Mouse (Mus musculus) midbrain, embryonic 12.5 days (tissue): Measurements from ENCODE around the gene Gnb3. TPM values are rescaled to one million over a fixed set of nuclear protein-coding genes. Genes with fewer than 3 reads are reported as not detected.

Experiments used
- ATAC-seq: fragments of 200-750 bp; cut with Nextera tagmentation; 2 replicates; pipeline ENCODE4 v1.8.0; 2017; ENCODE audit warnings: low read depth, moderate TSS enrichment, moderate library complexity; ENCODE audit not compliant: low FRiP score
- H3K27ac ChIP-seq: fragments of 300-500 bp; sonication (generic); replicated peaks from 2 replicates; pipeline ENCODE4 v1.5.1; 2016; ENCODE audit warnings: mild to moderate bottlenecking
- H3K27me3 ChIP-seq: fragments of 300-500 bp; sonication (generic); 2 replicates; pipeline ENCODE4 v1.6.1; 2016; ENCODE audit warnings: mild to moderate bottlenecking
- H3K36me3 ChIP-seq: fragments of 300-500 bp; sonication (generic); 2 replicates; pipeline ENCODE4 v1.6.1; 2016
- H3K4me1 ChIP-seq: fragments of 300-500 bp; sonication (generic); 2 replicates; pipeline ENCODE4 v1.6.1; 2016
- H3K4me2 ChIP-seq: fragments of 300-500 bp; sonication (generic); replicated peaks from 2 replicates; pipeline ENCODE4 v1.6.1; 2016; ENCODE audit warnings: mild to moderate bottlenecking, moderate library complexity
- H3K4me3 ChIP-seq: fragments of 300-500 bp; sonication (generic); 2 replicates; pipeline ENCODE4 v1.5.1; 2016; ENCODE audit warnings: mild to moderate bottlenecking
- H3K9ac ChIP-seq: fragments of 300-500 bp; sonication (generic); replicated peaks from 2 replicates; pipeline ENCODE4 v1.6.1; 2016; ENCODE audit warnings: mild to moderate bottlenecking, moderate library complexity
- H3K9me3 ChIP-seq: fragments of 300-500 bp; sonication (generic); 2 replicates; pipeline ENCODE4 v1.6.1; 2016; ENCODE audit warnings: mild to moderate bottlenecking
- WGBS: fragments of 180-500 bp; shearing (Covaris S2); methylation state at CpG from one replicate; pipeline ENCODE4 v1.1.7; 2016; 5-methylcytosine and 5-hydroxymethylcytosine counted together
- polyA plus RNA-seq: library from polyadenylated mRNA; unstranded; fragments of >200 nt; fragmentation: Nextera tagmentation; extraction: Ambion mirVana; gene quantifications from 2 replicates; pipeline ENCODE4 v1.2.1, GENCODE M21; 2016

Gene Gnb3
- polyA plus RNA-seq, 1 experiment from 2014 or later: 5.5 TPM

DNA sequence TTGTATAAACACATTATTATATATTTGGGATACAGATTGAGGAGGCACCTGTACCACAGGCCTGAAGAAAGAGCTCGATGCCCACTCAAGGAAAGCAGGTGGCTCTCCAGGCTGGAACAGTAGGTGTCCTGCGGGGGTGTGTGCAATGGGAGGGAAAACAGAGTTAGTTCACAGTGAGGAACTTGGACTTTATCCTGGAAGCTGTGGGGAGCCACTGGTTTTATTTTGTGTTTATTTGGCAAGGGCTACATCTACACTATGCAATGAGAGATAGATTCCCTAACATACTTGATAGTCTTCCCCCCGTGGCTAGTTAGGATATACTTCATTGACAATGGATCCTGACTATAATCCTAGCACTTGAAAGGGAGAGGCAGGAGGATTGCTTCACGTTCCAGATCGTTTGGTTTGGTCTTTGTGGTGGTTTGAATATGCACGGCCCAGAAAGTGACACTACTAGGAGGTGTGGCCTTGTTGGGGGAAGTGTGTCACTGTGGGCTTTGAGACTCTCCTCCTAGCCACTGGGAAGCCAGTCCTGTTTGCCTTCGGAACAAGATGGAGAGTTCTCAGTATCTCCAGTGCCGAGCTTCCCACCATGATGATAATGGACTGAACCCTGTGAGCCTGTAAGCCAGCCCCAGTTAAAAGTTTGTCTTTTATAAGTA lies 53.2 kb downstream of the Gnb3 start:
- Histone ChIP-seq H3K4me2 (no peak overlapping the region), H3K27me3 (no peaks in the 10 kb centered on the region), H3K27ac (no peak overlapping the region), H3K9me3 (no peaks in the 10 kb centered on the region), H3K4me3 (no peak overlapping the region), H3K36me3 (no peaks in the 10 kb centered on the region), H3K4me1 (0 out of 2 replicates have a peak, but pooled peaks cover 4% of the 10 kb centered on the region), H3K9ac (no peak overlapping the region)
- ATAC-seq: no peak
- 54% methylated on average over 8 of the region's 8 CpGs for WGBS

Other genes starting within 250 kb of the Gnb3 start
- gene C1s2, start 204.2 kb downstream of the Gnb3 start, polyA plus RNA-seq: 0.21 TPM in 1 of 2 replicates, not detected in the other
- 37.5 and 37.9 TPM in 2 replicates for gene Lpcat3, start 177.2 kb downstream of the Gnb3 start, polyA plus RNA-seq
- 161 and 170 TPM in 2 replicates for gene Emg1, start 128.1 kb downstream of the Gnb3 start, polyA plus RNA-seq
- gene Phb2, start 127.9 kb downstream of the Gnb3 start, polyA plus RNA-seq: 308 and 315 TPM in 2 replicates
- 5.2 and 5.6 TPM in 2 replicates for gene Ptpn6, start 101.6 kb downstream of the Gnb3 start, polyA plus RNA-seq
- gene Grcc10, start 98.9 kb downstream of the Gnb3 start, polyA plus RNA-seq: 523 and 554 TPM in 2 replicates
- gene Gm45234, start 84.3 kb downstream of the Gnb3 start, polyA plus RNA-seq: not detected in 2 replicates
- 15.6 and 18.0 TPM in 2 replicates for gene Atn1, start 83.8 kb downstream of the Gnb3 start, polyA plus RNA-seq
- 9.0 and 9.4 TPM in 2 replicates for gene Eno2, start 70.6 kb downstream of the Gnb3 start, polyA plus RNA-seq
- 2.3 and 4.6 TPM in 2 replicates for gene Lrrc23, start 60.5 kb downstream of the Gnb3 start, polyA plus RNA-seq
- gene Spsb2, start 31.6 kb downstream of the Gnb3 start, polyA plus RNA-seq: 8.1 and 8.6 TPM in 2 replicates
- gene Tpi1, start 26.0 kb downstream of the Gnb3 start, polyA plus RNA-seq: 423 and 428 TPM in 2 replicates
- gene Usp5, start 10.8 kb downstream of the Gnb3 start, polyA plus RNA-seq: 213 and 214 TPM in 2 replicates
- 168 and 169 TPM in 2 replicates for gene Cdca3, start 10.7 kb downstream of the Gnb3 start, polyA plus RNA-seq
- 21.4 and 25.6 TPM in 2 replicates for gene P3h3, start 17.5 kb upstream of the Gnb3 start, polyA plus RNA-seq
- 11.8 and 11.9 TPM in 2 replicates for gene Gpr162, start 23.7 kb upstream of the Gnb3 start, polyA plus RNA-seq
- gene Cd4, start 47.9 kb upstream of the Gnb3 start, polyA plus RNA-seq: 0.20 TPM in 1 of 2 replicates, not detected in the other
- 1.9 and 3.1 TPM in 2 replicates for gene Lag3, start 71.4 kb upstream of the Gnb3 start, polyA plus RNA-seq
- 525 and 672 TPM in 2 replicates for gene Ptms, start 79.8 kb upstream of the Gnb3 start, polyA plus RNA-seq
- 452 and 459 TPM in 2 replicates for gene Mlf2, start 91.1 kb upstream of the Gnb3 start, polyA plus RNA-seq
- gene Cops7a, start 125.3 kb upstream of the Gnb3 start, polyA plus RNA-seq: 100 and 105 TPM in 2 replicates
- gene Pianp, start 156.4 kb upstream of the Gnb3 start, polyA plus RNA-seq: 6.7 and 7.7 TPM in 2 replicates
- gene Zfp384, start 168.9 kb upstream of the Gnb3 start, polyA plus RNA-seq: 18.0 and 20.6 TPM in 2 replicates
- 163 and 171 TPM in 2 replicates for gene Ing4, start 199.5 kb upstream of the Gnb3 start, polyA plus RNA-seq
- 18.0 and 18.9 TPM in 2 replicates for gene Acrbp, start 209.4 kb upstream of the Gnb3 start, polyA plus RNA-seq
- 0.16 and 0.26 TPM in 2 replicates for gene Lpar5, start 227.6 kb upstream of the Gnb3 start, polyA plus RNA-seq